Mouse (Mus musculus) C2C12 (cell line): Measurements from ENCODE around the gene Spesp1.

Experiments
- CEBPB ChIP-seq: IDR thresholded peaks from one replicate; pipeline ENCODE4 v1.6.1; 2011; ENCODE audit warnings: low read depth, mild to moderate bottlenecking, control low read depth, moderate library complexity
- CTCF ChIP-seq: IDR thresholded peaks from one replicate; pipeline ENCODE4 v1.5.1; 2011; ENCODE audit not compliant: control insufficient read depth, insufficient read depth, insufficient read length
- MAX ChIP-seq: IDR thresholded peaks from one replicate; pipeline ENCODE4 v1.6.1; 2011; ENCODE audit warnings: mild to moderate bottlenecking, control low read depth
- MYOG ChIP-seq: IDR thresholded peaks from one replicate; pipeline ENCODE4 v1.6.1; 2011; ENCODE audit not compliant: control insufficient read depth, insufficient read length; ENCODE audit errors: extremely low read depth

DNA sequence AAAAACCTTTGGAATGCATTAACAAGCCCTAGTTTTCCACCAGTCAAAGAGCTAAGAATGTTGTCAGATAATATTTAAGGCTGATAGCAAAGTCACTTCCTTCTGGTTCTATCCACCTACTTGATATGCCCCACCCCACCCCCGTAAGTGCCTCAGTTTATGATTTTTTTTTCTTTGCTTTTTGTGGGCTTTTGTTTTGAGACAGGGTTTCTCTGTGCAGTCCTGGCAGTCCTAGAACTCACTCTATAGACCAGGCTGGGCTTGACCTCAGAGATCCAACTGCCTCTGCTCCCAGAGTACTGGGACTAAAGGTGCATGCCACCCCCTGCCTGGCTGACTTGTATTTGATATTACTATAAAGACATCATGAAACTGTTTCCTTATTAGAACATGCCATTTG lies 41.8 kb upstream of the Spesp1 start:
- TF ChIP-seq CEBPB (no peak), CTCF (no peak), MAX (no peak), MYOG (no peak)
